Mouse (Mus musculus) lung, postnatal 0 days (tissue): Measurements from ENCODE around the gene Gm11172. TPM values are rescaled to one million over a fixed set of nuclear protein-coding genes. Genes with fewer than 3 reads are reported as not detected.

Experiments used
- ATAC-seq: fragments of 200-750 bp; cut with Nextera tagmentation; 2 replicates; pipeline ENCODE4 v1.8.0; 2017; ENCODE audit warnings: moderate library complexity
- DNase-seq: peaks from one replicate; pipeline ENCODE4 v3.0.0-alpha.2; 2016; ENCODE audit warnings: low spot score
- H3K27ac ChIP-seq: fragments of 300-500 bp; sonication (generic); 2 replicates; pipeline ENCODE4 v1.5.1; 2014; ENCODE audit warnings: antibody characterized with exemption, mild to moderate bottlenecking, low read length, mixed read lengths
- H3K27me3 ChIP-seq: fragments of 300-500 bp; sonication (generic); replicated peaks from 2 replicates; pipeline ENCODE4 v1.6.1; 2014; ENCODE audit warnings: low read length, mixed read lengths; ENCODE audit not compliant: insufficient read depth
- H3K36me3 ChIP-seq: fragments of 300-500 bp; sonication (generic); 2 replicates; pipeline ENCODE4 v1.6.1; 2014; ENCODE audit warnings: low read length, mixed read lengths; ENCODE audit not compliant: insufficient read depth
- H3K4me1 ChIP-seq: fragments of 300-500 bp; sonication (generic); 2 replicates; pipeline ENCODE4 v1.6.1; 2014; ENCODE audit warnings: antibody characterized with exemption, low read depth, low read length, mixed read lengths; ENCODE audit not compliant: insufficient read depth
- H3K4me2 ChIP-seq: fragments of 300-500 bp; sonication (generic); replicated peaks from 2 replicates; pipeline ENCODE4 v1.6.1; 2014; ENCODE audit warnings: low read depth, mild to moderate bottlenecking, low read length, moderate library complexity, mixed read lengths
- H3K4me3 ChIP-seq: fragments of 300-500 bp; sonication (generic); 2 replicates; pipeline ENCODE4 v1.5.1; 2014; ENCODE audit warnings: low read depth, low read length
- H3K9ac ChIP-seq: fragments of 300-500 bp; sonication (generic); replicated peaks from 2 replicates; pipeline ENCODE4 v1.6.1; 2014; ENCODE audit warnings: low read depth, mild to moderate bottlenecking
- H3K9me3 ChIP-seq: fragments of 300-500 bp; sonication (generic); 2 replicates; pipeline ENCODE4 v1.6.1; 2016; ENCODE audit warnings: low read length, mixed read lengths
- CTCF ChIP-seq: IDR thresholded peaks from 2 replicates; pipeline ENCODE4 v1.5.1; 2016; ENCODE audit warnings: antibody characterized with exemption, mild to moderate bottlenecking
- EP300 ChIP-seq: IDR thresholded peaks from 2 replicates; pipeline ENCODE4 v1.6.1; 2016; ENCODE audit warnings: antibody characterized with exemption, mild to moderate bottlenecking, control low read depth
- WGBS: fragments of 180-500 bp; shearing (Covaris S2); extraction: QIAGEN DNeasy Blood & Tissue Kit; methylation state at CpG from one replicate; pipeline ENCODE4 v1.1.7; 2014; 5-methylcytosine and 5-hydroxymethylcytosine counted together
- polyA plus RNA-seq: library from polyadenylated mRNA; unstranded; fragments of >200 nt; fragmentation: Nextera tagmentation; extraction: Ambion mirVana; gene quantifications from 2 replicates; pipeline ENCODE4 v1.2.1, GENCODE M21; 2015

Gm11172 gene
- polyA plus RNA-seq, 1 experiment from 2014 or later: not detected

DNA sequence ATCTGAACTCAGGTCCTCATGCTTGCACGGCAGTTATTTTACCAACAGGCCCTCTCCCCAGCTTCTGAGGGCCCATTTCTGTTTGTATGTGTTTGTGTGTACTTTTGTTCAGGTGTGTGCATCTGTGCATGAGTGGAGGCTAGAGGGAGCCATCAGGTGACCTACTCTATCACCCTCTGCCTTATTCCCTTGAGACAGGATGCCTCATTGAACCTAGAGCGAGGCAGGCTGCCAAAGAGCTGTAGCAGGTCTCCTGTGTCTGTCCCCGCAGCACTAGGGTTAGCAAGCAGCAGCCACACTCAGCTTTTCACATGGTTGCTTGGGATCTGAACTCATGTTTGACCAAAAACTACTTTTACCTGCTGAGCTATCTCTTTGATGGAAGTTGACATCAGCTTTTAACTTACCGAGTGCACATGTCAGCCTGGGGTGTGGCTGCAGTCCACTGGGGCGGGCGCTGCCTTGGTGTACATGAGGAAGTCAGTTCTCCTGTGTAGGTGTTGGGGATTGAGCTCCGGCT is 47.1 kb downstream of the Gm11172 start:
- ATAC-seq (no peak), DNase-seq (no peak)
- no peaks in the 10 kb centered on the region for H3K36me3 ChIP-seq
- H3K4me2 ChIP-seq: no peak overlapping the region
- TF ChIP-seq EP300 (no peak), CTCF (no peak)
- H3K4me3 ChIP-seq: no peak overlapping the region
- 82% methylated on average over 7 of the region's 7 CpGs for WGBS
- no peak overlapping the region for H3K9ac ChIP-seq
- H3K4me1 ChIP-seq: no peaks in the 10 kb centered on the region
- H3K27me3 ChIP-seq: no peaks in the 10 kb centered on the region
- H3K9me3 ChIP-seq: no peaks in the 10 kb centered on the region
- H3K27ac ChIP-seq: no peak overlapping the region

DNA sequence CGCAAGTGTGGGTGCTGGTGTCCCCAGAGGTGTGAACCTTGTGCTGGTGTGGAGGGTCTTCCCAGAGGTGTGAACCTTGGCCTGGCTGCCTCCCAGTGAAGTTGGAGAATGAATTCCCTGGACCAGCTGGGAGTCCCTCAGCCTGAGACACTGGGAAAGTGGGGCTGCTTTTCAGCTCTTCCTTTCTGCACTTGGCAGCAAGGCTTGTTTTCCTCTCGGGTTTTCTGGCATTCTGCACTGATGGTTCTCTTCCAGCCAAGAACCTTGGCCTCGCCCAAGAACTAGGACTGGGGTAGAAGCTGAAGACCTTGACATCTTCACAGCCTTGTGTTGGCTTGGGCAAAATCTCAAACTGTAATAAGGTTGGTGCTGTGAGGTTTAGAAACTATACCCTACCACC is 48.7 kb downstream of the Gm11172 start:
- 51% methylated on average over 3 of the region's 3 CpGs for WGBS
- H3K36me3 ChIP-seq: no peaks in the 10 kb centered on the region
- H3K27ac ChIP-seq: no peak overlapping the region
- DNase-seq (peak; percentile 35), ATAC-seq (0 out of 2 replicates have a peak, but pooled peaks have one; percentile 3)
- no peak overlapping the region for H3K9ac ChIP-seq
- no peak for TF ChIP-seq CTCF
- no peak for TF ChIP-seq EP300
- H3K4me2 ChIP-seq: no peak overlapping the region
- no peaks in the 10 kb centered on the region for H3K9me3 ChIP-seq
- H3K27me3 ChIP-seq: no peaks in the 10 kb centered on the region
- no peaks in the 10 kb centered on the region for H3K4me1 ChIP-seq
- H3K4me3 ChIP-seq: no peak overlapping the region

Other genes starting within 250 kb of the Gm11172 start
- 9.0 and 13.4 TPM in 2 replicates for gene Socs1, start 27.4 kb upstream of the Gm11172 start, polyA plus RNA-seq
- gene Tnp2, start 24.3 kb upstream of the Gm11172 start, polyA plus RNA-seq: not detected in 2 replicates
- gene Prm3, start 22.0 kb upstream of the Gm11172 start, polyA plus RNA-seq: not detected in 2 replicates
- gene Prm2, start 16.8 kb upstream of the Gm11172 start, polyA plus RNA-seq: not detected in 2 replicates
- gene Prm1, start 7.1 kb upstream of the Gm11172 start, polyA plus RNA-seq: not detected in 2 replicates
- gene Rmi2, start 22.1 kb downstream of the Gm11172 start, polyA plus RNA-seq: 0.44 and 0.51 TPM in 2 replicates
- 41.1 and 46.6 TPM in 2 replicates for gene Snn, start 248.0 kb downstream of the Gm11172 start, polyA plus RNA-seq